Mouse (Mus musculus) G1E (cell line): ENCODE measurements around the gene Zdhhc1. TPM values are rescaled to one million over a fixed set of nuclear protein-coding genes. Genes with fewer than 3 reads are reported as not detected.

ENCODE experiments used
- ATAC-seq: 2 replicates; pipeline ENCODE4 v1.8.0; 2016; ENCODE audit warnings: mild to moderate bottlenecking; ENCODE audit not compliant: insufficient number of reproducible peaks, poor library complexity, low FRiP score, severe bottlenecking; ENCODE audit errors: extremely low read depth
- DNase-seq: peaks from one replicate; pipeline ENCODE4 v3.0.0; 2012; ENCODE audit warnings: low spot score
- H3K27me3 ChIP-seq: 2 replicates; pipeline ENCODE4 v1.6.1; 2012; ENCODE audit warnings: mild to moderate bottlenecking, low read length, inconsistent platforms; ENCODE audit not compliant: insufficient read depth
- H3K36me3 ChIP-seq: replicated peaks from 2 replicates; pipeline ENCODE3; 2012; ENCODE audit warnings: mild to moderate bottlenecking, inconsistent platforms
- H3K4me1 ChIP-seq: 2 replicates; pipeline ENCODE4 v1.6.1; 2012; ENCODE audit warnings: low read depth, low read length, inconsistent platforms, mixed read lengths; ENCODE audit not compliant: insufficient read depth
- H3K4me3 ChIP-seq: 2 replicates; pipeline ENCODE4 v1.5.1; 2012; ENCODE audit warnings: low read depth, mild to moderate bottlenecking, inconsistent platforms, low read length, moderate library complexity, mixed read lengths
- H3K9me3 ChIP-seq: replicated peaks from 2 replicates; pipeline ENCODE4 v1.6.1; 2012; ENCODE audit warnings: inconsistent platforms
- CTCF ChIP-seq: IDR thresholded peaks from 2 replicates; pipeline ENCODE4 v1.5.1; 2012; ENCODE audit warnings: low read depth, low read length, inconsistent platforms, mixed read lengths
- GATA1 ChIP-seq: IDR thresholded peaks from 2 replicates; pipeline ENCODE4 v1.6.1; 2012; ENCODE audit warnings: borderline replicate concordance, low read length, inconsistent platforms, mixed read lengths
- GATA2 ChIP-seq: IDR thresholded peaks from 2 replicates; pipeline ENCODE4 v1.6.1; 2012; ENCODE audit warnings: low read depth, low read length, inconsistent platforms, borderline replicate concordance
- POLR2AphosphoS5 ChIP-seq: IDR thresholded peaks from 2 replicates; pipeline ENCODE4 v1.6.1; 2012; ENCODE audit warnings: low read depth, low read length, inconsistent platforms; ENCODE audit not compliant: insufficient replicate concordance
- TAL1 ChIP-seq: conservative IDR thresholded peaks from 2 replicates; pipeline ENCODE4 v1.6.1; 2012; ENCODE audit warnings: low read depth, low read length, inconsistent platforms, mixed read lengths
- polyA plus RNA-seq: library from polyadenylated mRNA; stranded (reverse); fragments of >175 nt; gene quantifications from 2 replicates; pipeline ENCODE4 v1.2.3, GENCODE M21; 2012
- total RNA-seq, 2 experiments: library from RNA; stranded (forward) in 1 of 2; stranded (reverse) in 1 of 2; fragments of 200-1000 nt in 1 of 2; fragments of >200 nt in 1 of 2; fragmentation: Nextera tagmentation in 1 of 2; gene quantifications; 2 replicates each; pipeline ENCODE4 v1.2.3; 2014 to 2017

The Zdhhc1 gene
- total RNA-seq (2014; fragmentation: Nextera tagmentation) (not detected in 2 replicates), total RNA-seq (2017) (0.16 and 0.29 TPM in 2 replicates), polyA plus RNA-seq (0.02 and 0.03 TPM in 2 replicates)

DNA sequence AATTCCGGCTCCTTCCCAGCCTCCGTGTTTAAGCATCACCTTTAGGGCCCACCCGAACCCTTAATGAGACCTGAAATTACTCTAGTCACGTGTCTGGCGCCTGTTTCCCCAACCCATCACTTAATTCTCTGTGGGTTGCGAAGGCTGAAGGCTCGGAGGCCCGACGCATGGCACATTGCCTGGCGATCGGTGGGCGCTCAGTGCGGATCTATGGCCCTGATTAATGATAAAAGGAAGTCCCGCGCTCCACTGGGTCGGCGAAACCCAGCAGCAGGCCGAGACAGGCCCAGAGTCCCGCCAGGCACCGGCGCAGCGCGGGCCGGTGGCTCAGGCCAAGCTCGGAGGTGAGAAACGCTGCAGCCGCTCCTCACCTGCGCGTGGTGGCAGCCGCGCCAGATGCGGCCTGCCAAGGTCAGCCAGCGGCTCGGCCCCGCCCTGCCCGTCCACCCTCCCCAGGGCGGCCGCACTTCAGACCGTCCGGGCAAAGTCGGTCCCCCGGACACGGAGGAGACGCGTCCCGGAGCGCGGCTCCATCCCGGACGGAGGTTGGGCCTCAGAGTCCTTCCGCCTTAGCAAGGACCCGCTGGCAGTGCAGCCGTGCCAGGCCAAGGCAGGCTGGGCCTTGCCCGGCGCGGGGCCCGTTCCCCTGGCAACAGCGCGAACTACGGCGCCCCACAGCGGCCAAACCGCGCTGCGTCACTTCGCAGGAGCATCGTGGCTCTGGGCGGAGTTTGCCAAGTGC lies at the start of gene Zdhhc1:
Zdhhc1 (minus strand) TSS at position 464 of the 742 bp plus-strand sequence.
- DNase-seq (no peak), ATAC-seq (no peak)
- H3K4me3 ChIP-seq, result no peak within 1 kb of the TSS
- H3K4me1 ChIP-seq, result no peaks in the 10 kb centered on the region; the same call in 1 of the 2 replicates
- H3K9me3 ChIP-seq, result no peaks in the 10 kb centered on the region
- H3K36me3 ChIP-seq, result no peaks in the 10 kb centered on the region
- no peak for TF ChIP-seq GATA1
- no peak for TF ChIP-seq GATA2
- TF ChIP-seq POLR2AphosphoS5, result no peak
- no peak for TF ChIP-seq TAL1
- TF ChIP-seq CTCF, result no peak
- H3K27me3 ChIP-seq, result peaks cover 20% of the 10 kb centered on the region

DNA sequence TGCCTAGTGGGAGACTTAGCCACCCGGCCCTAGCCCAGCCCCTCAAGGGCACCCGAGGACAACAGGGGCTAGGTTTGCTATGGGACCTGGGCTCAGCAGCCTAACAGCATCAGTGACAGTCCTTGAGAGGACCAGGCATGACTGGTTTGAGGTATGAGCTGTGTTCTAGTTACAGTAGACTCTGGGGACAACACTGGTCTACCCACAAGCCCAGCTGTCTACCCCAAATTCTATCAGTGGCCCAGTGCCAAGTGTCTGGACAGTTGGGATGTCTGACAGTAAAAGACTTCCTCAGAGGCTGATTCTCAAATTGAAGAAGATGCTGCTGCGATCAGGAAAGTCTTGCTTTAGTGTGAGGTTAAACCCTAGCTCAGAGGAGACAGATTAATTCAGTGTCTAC lies 48.5 kb upstream of the Zdhhc1 start:
- Histone ChIP-seq H3K4me3 (no peak overlapping the region), H3K36me3 (peaks cover 58% of the 10 kb centered on the region), H3K9me3 (no peaks in the 10 kb centered on the region), H3K27me3 (no peaks in the 10 kb centered on the region), H3K4me1 (peaks cover 42% of the 10 kb centered on the region)
- ATAC-seq (no peak), DNase-seq (no peak)
- TF ChIP-seq POLR2AphosphoS5, result no peak
- TF ChIP-seq TAL1, result no peak
- TF ChIP-seq CTCF, result no peak
- TF ChIP-seq GATA2, result no peak
- no peak for TF ChIP-seq GATA1

DNA sequence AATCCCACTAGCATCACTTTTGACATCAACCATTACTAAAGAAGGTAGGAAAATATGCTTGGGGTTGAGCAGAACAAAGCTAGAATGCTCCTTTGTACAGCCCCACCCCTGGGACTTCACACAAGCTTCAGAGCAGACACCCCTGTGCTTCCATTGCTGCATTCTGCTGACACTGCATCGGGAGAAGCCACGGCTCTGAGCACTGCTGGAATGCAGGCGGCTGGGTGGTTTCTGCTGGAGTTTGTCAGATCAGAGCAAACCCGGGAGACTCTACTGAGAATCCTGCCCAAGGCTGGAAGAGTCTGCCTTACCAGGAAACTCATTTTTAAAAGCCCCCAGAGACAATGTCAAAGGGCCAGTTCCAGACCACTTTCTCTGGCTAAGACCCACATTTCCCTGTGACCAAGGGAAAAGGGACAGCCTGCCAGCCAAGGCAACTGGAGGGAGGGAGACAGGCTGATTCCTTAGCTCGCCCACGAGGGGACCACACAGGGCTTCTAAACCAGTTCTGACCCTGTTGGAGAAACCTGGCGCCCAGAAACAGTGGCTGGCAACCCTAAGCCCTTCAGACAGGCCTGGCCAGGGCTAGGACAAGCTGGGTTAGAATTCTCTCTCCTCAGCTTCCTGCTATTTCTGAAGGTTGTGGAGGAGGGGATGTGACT lies 48.0 kb upstream of the Zdhhc1 start:
- Histone ChIP-seq H3K27me3 (no peaks in the 10 kb centered on the region), H3K4me1 (peaks cover 42% of the 10 kb centered on the region), H3K4me3 (no peak overlapping the region), H3K36me3 (peaks cover 52% of the 10 kb centered on the region), H3K9me3 (no peaks in the 10 kb centered on the region)
- TF ChIP-seq GATA2, result no peak
- TF ChIP-seq POLR2AphosphoS5, result no peak
- no peak for TF ChIP-seq CTCF
- no peak for TF ChIP-seq TAL1
- no peak for TF ChIP-seq GATA1
- no peak for ATAC-seq
- no peak for DNase-seq

DNA sequence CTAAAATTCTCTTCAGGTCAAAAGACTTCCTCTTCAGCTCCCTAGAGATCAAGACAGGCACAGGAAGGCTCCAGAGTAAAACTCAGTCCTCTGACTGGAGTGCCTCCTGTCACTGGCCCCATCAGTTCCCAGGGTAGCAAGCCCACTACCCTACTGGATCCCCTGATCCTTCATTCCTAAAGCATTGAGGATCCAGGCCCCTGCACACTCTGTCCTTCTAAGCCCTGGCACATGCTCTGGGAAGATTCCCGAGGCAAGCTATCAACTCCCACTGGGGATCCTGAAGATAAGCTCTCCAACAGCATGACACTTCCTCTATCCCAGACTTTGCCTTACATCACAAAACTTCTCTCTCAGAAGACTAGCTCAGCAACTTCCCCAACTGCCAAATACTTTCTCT lies 47.0 kb upstream of the Zdhhc1 start:
- no peaks in the 10 kb centered on the region for H3K27me3 ChIP-seq
- no peaks in the 10 kb centered on the region for H3K9me3 ChIP-seq
- no peak overlapping the region for H3K4me3 ChIP-seq
- ATAC-seq (no peak), DNase-seq (no peak)
- peaks cover 58% of the 10 kb centered on the region for H3K36me3 ChIP-seq
- peaks cover 42% of the 10 kb centered on the region for H3K4me1 ChIP-seq
- TF ChIP-seq TAL1 (no peak), CTCF (no peak), GATA2 (no peak), GATA1 (no peak), POLR2AphosphoS5 (no peak)

DNA sequence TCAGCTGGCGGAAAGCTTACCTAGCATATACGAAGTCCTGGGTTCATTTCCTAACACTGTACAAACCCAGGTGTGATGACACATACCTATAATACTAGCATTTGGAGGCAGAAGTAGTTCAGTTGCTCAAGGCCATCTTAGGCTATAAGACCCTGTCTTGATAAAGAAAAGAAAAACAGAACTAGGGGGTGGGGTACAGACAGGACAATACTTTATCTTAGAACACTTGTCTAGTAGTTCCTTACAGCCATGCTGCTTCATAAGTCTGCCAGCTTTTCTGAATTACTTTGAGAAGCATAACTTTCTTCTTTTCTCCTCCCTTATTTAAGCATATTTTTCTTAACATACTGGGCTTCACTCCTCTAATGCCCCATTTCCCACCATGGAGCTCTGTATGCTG lies 46.1 kb upstream of the Zdhhc1 start:
- no peak overlapping the region for H3K4me3 ChIP-seq
- TF ChIP-seq CTCF (no peak), GATA2 (no peak), POLR2AphosphoS5 (no peak), GATA1 (no peak), TAL1 (no peak)
- H3K36me3 ChIP-seq, result peaks cover 65% of the 10 kb centered on the region
- ATAC-seq (no peak), DNase-seq (no peak)
- H3K4me1 ChIP-seq, result peaks cover 42% of the 10 kb centered on the region
- no peaks in the 10 kb centered on the region for H3K9me3 ChIP-seq
- H3K27me3 ChIP-seq, result no peaks in the 10 kb centered on the region

DNA sequence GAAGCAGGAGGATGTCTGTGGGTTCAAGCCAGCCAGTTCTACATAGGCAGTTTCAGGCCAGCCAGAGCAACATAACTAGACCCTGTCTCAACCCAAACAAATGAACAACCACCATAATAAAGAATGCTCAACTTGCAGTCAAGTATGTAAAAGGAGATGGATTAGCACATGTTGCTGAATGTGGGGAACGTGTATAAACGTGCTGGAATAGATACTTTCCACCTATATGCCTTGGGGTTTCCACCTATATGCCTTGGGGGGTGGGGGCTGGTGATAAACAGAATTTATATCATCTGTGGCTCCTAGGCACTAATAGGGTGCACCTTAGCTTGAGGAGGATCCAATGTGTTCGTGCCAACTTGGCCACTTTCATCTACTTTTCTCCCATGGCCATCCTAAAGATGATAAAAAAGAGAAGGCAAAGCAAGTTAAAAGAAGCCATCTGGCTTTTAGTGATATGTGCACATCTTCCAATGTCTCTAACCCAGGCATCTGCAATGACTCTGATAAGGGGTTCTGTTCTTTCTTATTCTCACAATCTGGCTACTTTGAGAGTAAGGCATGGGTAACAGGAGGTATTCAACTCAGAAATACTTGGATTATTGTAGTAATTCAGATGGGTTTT lies 45.4 kb upstream of the Zdhhc1 start:
- Histone ChIP-seq H3K9me3 (no peaks in the 10 kb centered on the region), H3K4me3 (no peak overlapping the region), H3K27me3 (no peaks in the 10 kb centered on the region), H3K36me3 (peaks cover 69% of the 10 kb centered on the region), H3K4me1 (peaks cover 42% of the 10 kb centered on the region)
- TF ChIP-seq TAL1, result peak; percentile 56
- no peak for TF ChIP-seq CTCF
- DNase-seq, result no peak
- no peak; the same call in 1 of the 2 replicates for ATAC-seq
